Mouse (Mus musculus): ENCODE results near the gene Kat2a. TPM values are rescaled to one million over a fixed set of nuclear protein-coding genes. Genes with fewer than 3 reads are reported as not detected.

Kat2a gene
- total and polyA plus RNA-seq, 2 experiments from 2014 or later, result 70.0 to 75.6 TPM

DNA sequence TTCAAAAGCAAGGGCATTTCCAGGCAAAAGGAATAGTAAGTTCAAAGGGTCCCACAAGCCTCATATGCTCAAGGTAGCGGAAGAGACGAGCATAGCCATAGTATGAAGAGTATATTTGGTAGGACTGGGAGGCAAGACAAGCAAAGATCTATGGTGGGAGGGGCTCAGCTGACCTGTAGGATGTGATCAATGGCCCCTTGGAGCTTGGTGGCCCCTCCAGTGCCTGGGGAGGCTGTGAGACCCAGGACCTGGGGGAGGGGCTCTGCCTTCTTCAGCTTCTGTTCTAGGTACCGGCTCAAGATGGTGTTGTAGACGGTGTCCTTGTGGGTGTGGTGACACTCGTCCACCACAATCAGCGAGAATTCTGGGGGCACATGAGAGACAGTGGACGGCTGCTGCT is 9.4 kb downstream of the Kat2a start:
- Histone ChIP-seq H3K4me1 (ENCODE audit: insufficient read depth, low read length) (no peaks in the 10 kb centered on the region), H3K36me3 (ENCODE audit: insufficient read depth, low read length) (peaks cover 33% of the 10 kb centered on the region), H3K27me3 (ENCODE audit: insufficient read depth, low read length) (no peaks in the 10 kb centered on the region), H3K4me2 (ENCODE audit: low read depth, low read length, poor library complexity, severe bottlenecking) (0 out of 2 replicates have a peak overlapping the region, but pooled peaks have one; percentile 15), H3K9me3 (ENCODE audit: low read length) (no peaks in the 10 kb centered on the region), H3K27ac (ENCODE audit: low read depth, low read length) (no peak overlapping the region), H3K4me3 (ENCODE audit: low read depth, low read length) (no peak overlapping the region), H3K9ac (replicated peaks; ENCODE audit: low read length, poor library complexity, severe bottlenecking) (no peak overlapping the region)
- WGBS, result 40% methylated on average over 7 of the region's 7 CpGs
- no peak for TF ChIP-seq CTCF (IDR thresholded peaks at IDR 0.05)
- DNase-seq (ENCODE audit: low spot score) (no peak), ATAC-seq (ENCODE audit: low FRiP score) (no peak)

DNA sequence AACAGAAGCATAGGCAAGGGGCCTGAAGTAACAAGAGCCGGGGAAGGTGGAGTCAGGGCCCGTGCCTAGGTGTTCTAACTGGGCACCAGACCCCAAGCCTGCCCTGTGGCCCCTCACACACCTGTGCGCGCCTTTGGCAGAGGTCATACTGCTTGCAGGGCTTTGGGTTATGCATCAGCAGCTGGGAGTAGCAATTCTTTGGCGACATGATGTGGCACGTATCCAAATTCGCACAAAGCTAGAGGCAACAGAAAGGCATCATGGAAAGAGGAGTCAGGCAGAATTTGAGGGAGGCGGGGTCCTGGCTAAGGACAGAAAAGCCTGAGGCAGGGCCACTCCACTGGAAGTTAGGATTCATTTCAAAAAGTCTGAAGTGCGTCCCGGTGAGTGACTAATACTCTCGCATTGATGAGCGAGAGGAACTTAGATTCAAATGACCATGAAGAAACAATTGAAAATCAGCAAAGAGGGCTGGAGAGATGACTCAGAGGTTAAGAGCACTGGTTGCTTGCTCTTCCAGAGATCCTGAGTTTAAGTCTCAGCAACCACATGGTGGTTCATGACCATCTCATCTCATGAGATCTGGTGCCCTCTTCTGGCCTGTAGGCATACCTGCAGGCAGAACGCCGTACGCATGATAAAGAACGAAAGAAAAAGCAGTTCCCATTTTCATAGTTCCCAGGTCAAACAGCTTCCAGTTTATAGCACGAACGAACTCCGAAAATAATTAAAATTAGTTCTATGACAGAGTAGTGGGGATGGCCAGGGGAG is 10.0 kb downstream of the Kat2a start:
- H3K4me2 ChIP-seq (ENCODE audit: low read depth, low read length, poor library complexity, severe bottlenecking), result 0 out of 2 replicates have a peak overlapping the region, but pooled peaks have one; percentile 15
- H3K27me3 ChIP-seq (ENCODE audit: insufficient read depth, low read length), result no peaks in the 10 kb centered on the region
- DNase-seq (ENCODE audit: low spot score) (peak; percentile 88), ATAC-seq (ENCODE audit: low FRiP score) (no peak)
- peaks cover 27% of the 10 kb centered on the region for H3K36me3 ChIP-seq (ENCODE audit: insufficient read depth, low read length)
- no peak overlapping the region for H3K27ac ChIP-seq (ENCODE audit: low read depth, low read length)
- TF ChIP-seq CTCF (IDR thresholded peaks at IDR 0.05), result peak; percentile 97
- H3K4me1 ChIP-seq (ENCODE audit: insufficient read depth, low read length), result no peaks in the 10 kb centered on the region
- H3K4me3 ChIP-seq (ENCODE audit: low read depth, low read length), result no peak overlapping the region
- H3K9me3 ChIP-seq (ENCODE audit: low read length), result no peaks in the 10 kb centered on the region
- H3K9ac ChIP-seq (replicated peaks; ENCODE audit: low read length, poor library complexity, severe bottlenecking), result no peak overlapping the region
- WGBS, result 37% methylated on average over 19 of the region's 19 CpGs

DNA sequence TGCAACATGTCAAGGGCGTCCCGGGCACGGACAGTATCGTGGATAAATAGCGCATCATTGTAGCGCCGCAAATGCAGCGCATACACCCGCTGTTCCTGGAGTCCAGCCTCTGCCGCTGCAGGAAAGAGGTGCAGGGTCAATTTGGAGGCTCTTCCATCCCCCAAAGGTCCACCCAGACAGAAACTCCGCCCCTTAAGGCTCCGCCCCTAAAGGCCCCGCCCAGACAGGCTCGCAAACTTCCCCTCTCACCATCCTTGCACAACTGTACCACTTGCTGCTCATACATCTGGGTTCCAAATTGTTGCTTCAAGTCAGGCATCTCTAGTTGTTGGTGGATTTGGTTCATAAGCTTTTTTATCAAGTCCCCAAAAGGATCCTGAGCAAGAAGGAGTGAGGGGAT is 11.0 kb downstream of the Kat2a start:
- no peak for TF ChIP-seq CTCF (IDR thresholded peaks at IDR 0.05)
- no peak for ATAC-seq (ENCODE audit: low FRiP score)
- no peak for DNase-seq (ENCODE audit: low spot score)
- no peaks in the 10 kb centered on the region for H3K27me3 ChIP-seq (ENCODE audit: insufficient read depth, low read length)
- WGBS, result 11% methylated on average over 14 of the region's 14 CpGs
- peaks cover 18% of the 10 kb centered on the region for H3K36me3 ChIP-seq (ENCODE audit: insufficient read depth, low read length)
- no peak overlapping the region for H3K4me3 ChIP-seq (ENCODE audit: low read depth, low read length)
- H3K4me1 ChIP-seq (ENCODE audit: insufficient read depth, low read length), result no peaks in the 10 kb centered on the region
- H3K9ac ChIP-seq (replicated peaks; ENCODE audit: low read length, poor library complexity, severe bottlenecking), result no peak overlapping the region
- H3K4me2 ChIP-seq (ENCODE audit: low read depth, low read length, poor library complexity, severe bottlenecking), result peak overlapping the region; percentile 22; the same call in 1 of the 2 replicates
- H3K27ac ChIP-seq (ENCODE audit: low read depth, low read length), result no peak overlapping the region
- no peaks in the 10 kb centered on the region for H3K9me3 ChIP-seq (ENCODE audit: low read length)

DNA sequence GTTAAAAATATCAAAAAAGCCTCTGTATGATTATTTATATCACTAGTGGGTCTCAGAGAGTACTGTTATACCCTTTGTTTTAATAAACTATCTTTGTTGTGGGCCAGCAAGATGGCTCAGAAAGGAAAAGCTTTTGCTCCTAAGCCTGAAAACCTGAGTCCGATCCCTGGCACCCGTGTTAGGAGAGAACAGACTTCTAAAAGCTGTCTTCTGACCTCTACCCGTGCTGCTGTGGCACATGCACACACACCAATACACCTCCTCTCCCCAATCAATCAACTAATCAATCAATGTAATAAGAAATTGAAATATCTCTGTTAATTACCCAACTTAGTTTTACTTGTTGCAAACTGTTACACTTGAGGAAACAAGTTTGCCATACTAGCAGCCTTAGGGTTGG is 11.6 kb downstream of the Kat2a start:
- TF ChIP-seq CTCF (IDR thresholded peaks at IDR 0.05), result no peak
- Histone ChIP-seq H3K9ac (replicated peaks; ENCODE audit: low read length, poor library complexity, severe bottlenecking) (no peak overlapping the region), H3K27me3 (ENCODE audit: insufficient read depth, low read length) (no peaks in the 10 kb centered on the region), H3K4me1 (ENCODE audit: insufficient read depth, low read length) (no peaks in the 10 kb centered on the region), H3K4me2 (ENCODE audit: low read depth, low read length, poor library complexity, severe bottlenecking) (no peak overlapping the region), H3K9me3 (ENCODE audit: low read length) (no peaks in the 10 kb centered on the region), H3K36me3 (ENCODE audit: insufficient read depth, low read length) (peaks cover 12% of the 10 kb centered on the region), H3K27ac (ENCODE audit: low read depth, low read length) (no peak overlapping the region), H3K4me3 (ENCODE audit: low read depth, low read length) (no peak overlapping the region)
- DNase-seq (ENCODE audit: low spot score) (no peak), ATAC-seq (ENCODE audit: low FRiP score) (no peak)
- 82% methylated on average over 3 of the region's 3 CpGs for WGBS

DNA sequence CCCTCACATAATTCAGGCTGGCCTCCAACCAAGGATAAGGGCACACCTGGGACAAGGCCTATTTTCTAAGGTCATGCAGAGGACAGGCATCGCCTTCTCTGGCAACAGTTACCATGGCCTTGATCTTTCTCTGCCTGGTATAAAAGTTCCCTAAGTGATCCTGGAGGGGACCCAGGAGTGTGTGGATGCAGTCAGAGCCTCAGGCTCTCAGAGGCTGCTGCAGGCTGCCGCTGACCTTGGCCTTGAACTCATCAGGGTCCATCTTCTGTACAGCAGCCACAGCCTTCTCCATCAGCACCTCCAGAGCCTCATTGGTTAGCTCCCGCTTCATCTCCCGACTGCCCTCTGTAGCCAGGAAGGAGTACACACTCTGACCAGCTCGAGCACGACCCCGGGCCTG is 14.3 kb downstream of the Kat2a start:
- H3K4me3 ChIP-seq (ENCODE audit: low read depth, low read length), result no peak overlapping the region
- no peak overlapping the region for H3K27ac ChIP-seq (ENCODE audit: low read depth, low read length)
- no peaks in the 10 kb centered on the region for H3K27me3 ChIP-seq (ENCODE audit: insufficient read depth, low read length)
- TF ChIP-seq CTCF (IDR thresholded peaks at IDR 0.05), result no peak
- no peak overlapping the region for H3K4me2 ChIP-seq (ENCODE audit: low read depth, low read length, poor library complexity, severe bottlenecking)
- H3K4me1 ChIP-seq (ENCODE audit: insufficient read depth, low read length), result no peaks in the 10 kb centered on the region
- ATAC-seq (ENCODE audit: low FRiP score) (no peak), DNase-seq (ENCODE audit: low spot score) (no peak)
- H3K9me3 ChIP-seq (ENCODE audit: low read length), result no peaks in the 10 kb centered on the region
- H3K36me3 ChIP-seq (ENCODE audit: insufficient read depth, low read length), result no peaks in the 10 kb centered on the region
- WGBS, result 78% methylated on average over 7 of the region's 7 CpGs
- H3K9ac ChIP-seq (replicated peaks; ENCODE audit: low read length, poor library complexity, severe bottlenecking), result no peak overlapping the region

DNA sequence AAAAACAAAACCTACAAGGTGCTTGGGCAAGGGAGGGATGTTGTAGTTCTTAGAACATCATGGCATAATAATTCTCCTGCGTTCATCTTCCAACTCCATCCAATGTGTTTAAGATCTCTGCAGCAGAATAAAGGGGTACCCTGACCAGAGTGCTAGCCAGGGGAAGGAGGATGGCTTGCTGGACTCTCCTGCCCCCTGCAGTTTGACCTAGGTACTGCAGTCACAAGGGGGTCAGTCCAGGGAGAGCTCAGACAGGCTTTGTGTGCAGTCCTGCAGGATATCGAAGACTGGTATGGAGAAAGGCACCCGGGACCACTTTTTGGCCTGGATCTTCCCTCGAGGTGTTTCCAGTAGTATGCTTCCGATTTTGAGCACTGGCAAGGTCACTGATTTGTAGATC is 17.3 kb downstream of the Kat2a start:
- ATAC-seq (ENCODE audit: low FRiP score), result no peak
- Histone ChIP-seq H3K4me3 (ENCODE audit: low read depth, low read length) (no peak overlapping the region), H3K9ac (replicated peaks; ENCODE audit: low read length, poor library complexity, severe bottlenecking) (no peak overlapping the region), H3K27ac (ENCODE audit: low read depth, low read length) (no peak overlapping the region), H3K36me3 (ENCODE audit: insufficient read depth, low read length) (no peaks in the 10 kb centered on the region), H3K4me2 (ENCODE audit: low read depth, low read length, poor library complexity, severe bottlenecking) (no peak overlapping the region), H3K4me1 (ENCODE audit: insufficient read depth, low read length) (no peaks in the 10 kb centered on the region), H3K27me3 (ENCODE audit: insufficient read depth, low read length) (peaks cover 10% of the 10 kb centered on the region), H3K9me3 (ENCODE audit: low read length) (no peaks in the 10 kb centered on the region)
- 35% methylated on average over 5 of the region's 5 CpGs for WGBS
- peak; percentile 94 for TF ChIP-seq CTCF (IDR thresholded peaks at IDR 0.05)
- peak; percentile 63 for DNase-seq (ENCODE audit: low spot score)
